Mouse (Mus musculus) heart, postnatal 0 days (tissue): Measurements from ENCODE around the gene Zfp708. TPM values are rescaled to one million over a fixed set of nuclear protein-coding genes. Genes with fewer than 3 reads are reported as not detected.
A peak's percentile ranks its signal among the peaks of the same experiment; 100 is the strongest.

Experiments used
- ATAC-seq: fragments of 200-750 bp; cut with Nextera tagmentation; 2 replicates; pipeline ENCODE4 v1.8.0; 2017; ENCODE audit warnings: low read depth, moderate number of reproducible peaks, moderate library complexity; ENCODE audit not compliant: insufficient read depth
- DNase-seq: peaks from one replicate; pipeline ENCODE4 v3.0.0-alpha.2; 2016; ENCODE audit warnings: low spot score
- H3K27ac ChIP-seq: fragments of 300-500 bp; sonication (generic); 2 replicates; pipeline ENCODE4 v1.5.1; 2014; ENCODE audit warnings: low read depth, mild to moderate bottlenecking
- H3K27me3 ChIP-seq: fragments of 300-500 bp; sonication (generic); 2 replicates; pipeline ENCODE4 v1.6.1; 2014; ENCODE audit warnings: low read length, mixed read lengths; ENCODE audit not compliant: control insufficient read depth, insufficient read depth
- H3K36me3 ChIP-seq: fragments of 300-500 bp; sonication (generic); replicated peaks from 2 replicates; pipeline ENCODE4 v1.6.1; 2014; ENCODE audit warnings: low read length, mixed read lengths; ENCODE audit not compliant: control insufficient read depth, insufficient read depth
- H3K4me1 ChIP-seq: fragments of 300-500 bp; sonication (generic); 2 replicates; pipeline ENCODE4 v1.6.1; 2014; ENCODE audit warnings: antibody characterized with exemption; ENCODE audit not compliant: control insufficient read depth, insufficient read depth
- H3K4me2 ChIP-seq: fragments of 300-500 bp; sonication (generic); 2 replicates; pipeline ENCODE4 v1.6.1; 2014; ENCODE audit warnings: low read depth, mild to moderate bottlenecking, low read length, moderate library complexity
- H3K4me3 ChIP-seq: fragments of 300-500 bp; sonication (generic); 2 replicates; pipeline ENCODE4 v1.5.1; 2014; ENCODE audit warnings: low read depth, low read length
- H3K9ac ChIP-seq: fragments of 300-500 bp; sonication (generic); replicated peaks from 2 replicates; pipeline ENCODE4 v1.6.1; 2014; ENCODE audit warnings: low read depth, low read length, mixed read lengths
- H3K9me3 ChIP-seq: fragments of 300-500 bp; sonication (generic); replicated peaks from 2 replicates; pipeline ENCODE4 v1.6.1; 2016; ENCODE audit warnings: low read length; ENCODE audit not compliant: control insufficient read depth
- CTCF ChIP-seq: IDR thresholded peaks from 2 replicates; pipeline ENCODE4 v1.5.1; 2016; ENCODE audit warnings: antibody characterized with exemption, control low read depth, low read depth
- EP300 ChIP-seq: IDR thresholded peaks from 2 replicates; pipeline ENCODE4 v1.6.1; 2016; ENCODE audit warnings: antibody characterized with exemption, low read depth
- WGBS: fragments of 180-500 bp; shearing (Covaris S2); extraction: QIAGEN DNeasy Blood & Tissue Kit; methylation state at CpG from one replicate; pipeline ENCODE4 v1.1.7; 2014; 5-methylcytosine and 5-hydroxymethylcytosine counted together
- polyA plus RNA-seq: library from polyadenylated mRNA; unstranded; fragments of >200 nt; fragmentation: Nextera tagmentation; extraction: Ambion mirVana; gene quantifications from 2 replicates; pipeline ENCODE4 v1.2.1, GENCODE M21; 2015
- total RNA-seq: library from RNA; depleted of rRNA; stranded (reverse); fragments of >200 nt; gene quantifications from 2 replicates; pipeline ENCODE4 v1.2.3, GENCODE M21; 2014; ENCODE audit warnings: low replicate concordance

Zfp708 gene
- total and polyA plus RNA-seq, 2 experiments from 2014 or later, result 2.6 TPM; not detected in 1

GRCm38 (mm10) chr13:67113287-67113686 lies 15.5 kb upstream of the Zfp708 start:
- Histone ChIP-seq H3K9me3 (no peaks in the 10 kb centered on the region), H3K4me1 (peaks cover 3% of the 10 kb centered on the region; the same call in 1 of the 2 replicates), H3K27me3 (no peaks in the 10 kb centered on the region), H3K4me3 (no peak overlapping the region), H3K36me3 (no peaks in the 10 kb centered on the region), H3K9ac (no peak overlapping the region), H3K27ac (no peak overlapping the region), H3K4me2 (no peak overlapping the region)
- 71% methylated on average over 2 of the region's 2 CpGs for WGBS
- no peak for DNase-seq
- TF ChIP-seq EP300 (no peak), CTCF (no peak)
- no peak for ATAC-seq

GRCm38 (mm10) chr13:67112096-67112495 lies 14.3 kb upstream of the Zfp708 start:
- no peak for ATAC-seq
- no peak for DNase-seq
- no peaks in the 10 kb centered on the region for H3K36me3 ChIP-seq
- H3K27me3 ChIP-seq, result no peaks in the 10 kb centered on the region
- H3K4me3 ChIP-seq, result no peak overlapping the region
- WGBS, result 68% methylated on average over 12 of the region's 12 CpGs
- H3K4me2 ChIP-seq, result no peak overlapping the region
- H3K27ac ChIP-seq, result no peak overlapping the region
- no peaks in the 10 kb centered on the region for H3K9me3 ChIP-seq
- no peak for TF ChIP-seq CTCF
- no peak for TF ChIP-seq EP300
- peaks cover 10% of the 10 kb centered on the region for H3K4me1 ChIP-seq
- no peak overlapping the region for H3K9ac ChIP-seq

GRCm38 (mm10) chr13:67108821-67109206 lies 11.0 kb upstream of the Zfp708 start:
- peak; percentile 43; the same call in 1 of the 2 replicates for ATAC-seq
- Histone ChIP-seq H3K36me3 (0 out of 2 replicates have a peak, but pooled peaks cover 8% of the 10 kb centered on the region), H3K9ac (no peak overlapping the region), H3K9me3 (no peaks in the 10 kb centered on the region), H3K4me2 (peak overlapping the region; percentile 77), H3K27ac (peak overlapping the region; percentile 12; the same call in 1 of the 2 replicates), H3K27me3 (no peaks in the 10 kb centered on the region), H3K4me3 (peak overlapping the region; percentile 68), H3K4me1 (peaks cover 10% of the 10 kb centered on the region)
- 4% methylated on average over 9 of the region's 9 CpGs for WGBS
- DNase-seq, result no peak
- no peak for TF ChIP-seq CTCF
- TF ChIP-seq EP300, result no peak

- WGBS, result under 1% methylated on average over 17 of the region's 17 CpGs
These were observed 10.5 kb upstream of the Zfp708 start, which contains the start of gene Gm28557 for GRCm38 (mm10) chr13:67108194-67108820. Gene Gm28557, minus strand, starts transcription at chr13:67108604.

GRCm38 (mm10) chr13:67107681-67108080 lies 9.9 kb upstream of the Zfp708 start:
- Histone ChIP-seq H3K4me1 (peaks cover 10% of the 10 kb centered on the region), H3K9me3 (no peaks in the 10 kb centered on the region), H3K9ac (peak overlapping the region; percentile 69; the same call in 1 of the 2 replicates), H3K4me2 (peak overlapping the region; percentile 77), H3K27me3 (no peaks in the 10 kb centered on the region), H3K36me3 (0 out of 2 replicates have a peak, but pooled peaks cover 8% of the 10 kb centered on the region), H3K27ac (peak overlapping the region; percentile 86), H3K4me3 (peak overlapping the region; percentile 68)
- DNase-seq, result peak; percentile 11
- no peak for TF ChIP-seq EP300
- no peak for TF ChIP-seq CTCF
- 48% methylated on average over 9 of the region's 9 CpGs for WGBS
- no peak for ATAC-seq

More at GRCm38 (mm10) chr13:67108194-67108820, 10.5 kb upstream of the Zfp708 start, which contains the start of gene Gm28557:
- TF ChIP-seq EP300 (no peak), CTCF (peak; percentile 94)
- Histone ChIP-seq H3K4me2 (peak within 1 kb of the TSS; percentile 77), H3K4me3 (peak within 1 kb of the TSS; percentile 68), H3K27me3 (no peaks in the 10 kb centered on the region), H3K36me3 (0 out of 2 replicates have a peak, but pooled peaks cover 8% of the 10 kb centered on the region), H3K9ac (peak within 1 kb of the TSS; percentile 69), H3K4me1 (peaks cover 10% of the 10 kb centered on the region), H3K27ac (peak within 1 kb of the TSS; percentile 86), H3K9me3 (no peaks in the 10 kb centered on the region)
- ATAC-seq (peak; percentile 97), DNase-seq (peak; percentile 96)

- no peak overlapping the region for H3K4me2 ChIP-seq
- H3K4me1 ChIP-seq, result no peaks in the 10 kb centered on the region
- no peak overlapping the region for H3K4me3 ChIP-seq
- no peak for TF ChIP-seq EP300
- no peak for TF ChIP-seq CTCF
- ATAC-seq (no peak), DNase-seq (no peak)
- no peak overlapping the region for H3K9ac ChIP-seq
- no peaks in the 10 kb centered on the region for H3K36me3 ChIP-seq
- H3K27ac ChIP-seq, result no peak overlapping the region
- H3K27me3 ChIP-seq, result no peaks in the 10 kb centered on the region
- 67% methylated on average over 1 of the region's 1 CpGs for WGBS
- no peaks in the 10 kb centered on the region for H3K9me3 ChIP-seq
These were observed 7.6 kb downstream of the Zfp708 start for GRCm38 (mm10) chr13:67090154-67090553.
